Mouse (Mus musculus): Measurements from ENCODE around the gene Tap2.
A peak's percentile ranks its signal among the peaks of the same experiment; 100 is the strongest.

Tap2 gene

GRCm38 (mm10) chr17:34203444-34203843, at the start of gene Tap2:
Gene Tap2, plus strand, starts transcription at chr17:34203527.
- DNase-seq (ENCODE audit: low read depth, low spot score): peak; percentile 76

- no peak for DNase-seq (ENCODE audit: low read depth, low spot score)
Observed at GRCm38 (mm10) chr17:34155534-34155933, 47.8 kb upstream of the Tap2 start.

- peak; percentile 74 for DNase-seq (ENCODE audit: low read depth, low spot score)
Observed at GRCm38 (mm10) chr17:34164202-34164895, 39.0 kb upstream of the Tap2 start.

GRCm38 (mm10) chr17:34165033-34165730, 38.1 kb upstream of the Tap2 start:
- DNase-seq (ENCODE audit: low read depth, low spot score): peak; percentile 52

- DNase-seq (ENCODE audit: low read depth, low spot score): peak; percentile 80
Observed at GRCm38 (mm10) chr17:34169279-34169678, 34.0 kb upstream of the Tap2 start.

GRCm38 (mm10) chr17:34170487-34170876, 32.8 kb upstream of the Tap2 start:
- no peak for DNase-seq (ENCODE audit: low read depth, low spot score)

- DNase-seq (ENCODE audit: low read depth, low spot score): peak; percentile 97
Observed at GRCm38 (mm10) chr17:34170877-34171498, 32.3 kb upstream of the Tap2 start.

GRCm38 (mm10) chr17:34172528-34172927, 30.8 kb upstream of the Tap2 start:
- DNase-seq (ENCODE audit: low read depth, low spot score): peak; percentile 65

GRCm38 (mm10) chr17:34174075-34174474, 29.3 kb upstream of the Tap2 start:
- peak; percentile 80 for DNase-seq (ENCODE audit: low read depth, low spot score)

- DNase-seq (ENCODE audit: low read depth, low spot score): no peak
Observed at GRCm38 (mm10) chr17:34177179-34177578, 26.1 kb upstream of the Tap2 start.

- DNase-seq (ENCODE audit: low read depth, low spot score): no peak
Observed at GRCm38 (mm10) chr17:34179019-34179418, 24.3 kb upstream of the Tap2 start.

- peak; percentile 86 for DNase-seq (ENCODE audit: low read depth, low spot score)
Observed at GRCm38 (mm10) chr17:34179913-34180859, 23.1 kb upstream of the Tap2 start.

GRCm38 (mm10) chr17:34183564-34184219, 19.6 kb upstream of the Tap2 start:
- no peak for DNase-seq (ENCODE audit: low read depth, low spot score)

GRCm38 (mm10) chr17:34185526-34185925, 17.8 kb upstream of the Tap2 start:
- no peak for DNase-seq (ENCODE audit: low read depth, low spot score)

GRCm38 (mm10) chr17:34186885-34187260, 16.5 kb upstream of the Tap2 start:
- no peak for DNase-seq (ENCODE audit: low read depth, low spot score)

- peak; percentile 98 for DNase-seq (ENCODE audit: low read depth, low spot score)
Observed at GRCm38 (mm10) chr17:34187261-34187916, 15.9 kb upstream of the Tap2 start, which contains the start of the genes Tap1 and Psmb9. Gene Tap1, plus strand, starts transcription at chr17:34187553. Gene Psmb9, minus strand, starts transcription at chr17:34187764.

GRCm38 (mm10) chr17:34188010-34188409, 15.3 kb upstream of the Tap2 start:
- peak; percentile 63 for DNase-seq (ENCODE audit: low read depth, low spot score)

GRCm38 (mm10) chr17:34188986-34189385, 14.3 kb upstream of the Tap2 start:
- DNase-seq (ENCODE audit: low read depth, low spot score): no peak

GRCm38 (mm10) chr17:34192852-34193251, 10.5 kb upstream of the Tap2 start:
- no peak for DNase-seq (ENCODE audit: low read depth, low spot score)

- no peak for DNase-seq (ENCODE audit: low read depth, low spot score)
Observed at GRCm38 (mm10) chr17:34193468-34193867, 9.9 kb upstream of the Tap2 start.
